Mouse (Mus musculus): ENCODE results near the gene Carmil3. TPM values are rescaled to one million over a fixed set of nuclear protein-coding genes. Genes with fewer than 3 reads are reported as not detected.

The Carmil3 gene
- total and polyA plus RNA-seq, 3 experiments: 1.9 to 6.0 (median 2.3) TPM

DNA sequence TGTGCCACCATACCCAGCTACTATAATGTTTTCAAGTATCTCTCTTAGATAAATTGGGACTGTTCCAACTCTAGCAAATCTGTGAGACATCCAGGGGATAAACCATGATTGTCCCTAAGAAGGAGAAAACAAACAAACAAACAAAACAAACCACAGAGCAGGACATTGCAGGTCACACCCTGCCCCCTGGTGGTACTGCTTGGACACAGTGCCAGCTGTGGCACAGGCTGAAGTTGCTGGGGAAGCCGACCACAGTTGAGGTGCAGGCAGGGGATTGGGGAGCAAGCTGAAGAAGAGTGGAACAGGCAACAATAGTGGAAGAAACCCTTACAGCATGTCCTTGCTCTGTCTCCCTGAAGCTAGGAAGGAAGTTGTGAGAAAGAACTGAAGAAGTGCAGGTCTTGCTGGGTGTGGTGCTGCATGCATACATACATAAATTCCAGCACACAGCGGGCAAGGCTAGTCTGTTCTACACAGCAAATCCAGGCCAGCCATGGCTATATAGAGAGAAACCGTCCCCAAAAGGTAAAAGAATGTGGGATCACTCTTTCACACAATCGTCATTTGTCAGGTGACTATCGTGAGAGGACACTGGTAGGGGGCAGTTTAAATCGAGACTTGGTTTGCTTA, 45.8 kb downstream of the Carmil3 start:
- TF ChIP-seq CHD2 (IDR thresholded peaks at IDR 0.05; ENCODE audit: low read length) (no peak), TCF12 (IDR thresholded peaks at IDR 0.05; ENCODE audit: low read depth, low read length) (0 out of 2 replicates have a peak, but pooled peaks have one; percentile 13), CTCF (conservative IDR thresholded peaks at IDR 0.05 in 1 of 2, IDR thresholded peaks at IDR 0.05 in 1 of 2; ENCODE audit: low read depth in 2 of 2, low read length in 2 of 2) (peak; percentile 64 to 82), RAD21 (IDR thresholded peaks at IDR 0.05; ENCODE audit: low read depth, low read length) (peak; percentile 55), SMC3 (IDR thresholded peaks at IDR 0.05; ENCODE audit: low read depth, low read length) (peak; percentile 77), POLR2AphosphoS2 (IDR thresholded peaks at IDR 0.05; ENCODE audit: low read depth, low read length) (no peak), IRF4 (IDR thresholded peaks at IDR 0.05; ENCODE audit: low read depth, low read length) (0 out of 2 replicates have a peak, but pooled peaks have one; percentile 13), MEF2A (IDR thresholded peaks at IDR 0.05; ENCODE audit: borderline replicate concordance, low read depth, low read length) (0 out of 2 replicates have a peak, but pooled peaks have one; percentile 28)
- no peaks in the 10 kb centered on the region for H3K27me3 ChIP-seq (replicated peaks)
- no peak overlapping the region for H3K4me2 ChIP-seq (ENCODE audit: insufficient read depth, low read depth, poor library complexity, severe bottlenecking)
- H3K79me2 ChIP-seq (replicated peaks; ENCODE audit: control insufficient read depth, extremely low read depth, insufficient read depth, poor library complexity, severe bottlenecking): peaks cover 9% of the 10 kb centered on the region
- H3K9ac ChIP-seq (ENCODE audit: insufficient read depth, low read depth): no peak overlapping the region
- in situ Hi-C loops (cut with MboI; ENCODE audit: low pct_ligation_motif_present, low pct_unique_long_range_greater_than_20kb, low sequenced_read_pairs) (loop anchor here (5.0 to 10.0 kb wide), 2 partner anchors 34 to 261 kb away; no protein-coding TSS in a partner anchor), dilution Hi-C loops (cut with MboI; ENCODE audit: extremely low pct_ligation_motif_present, extremely low pct_unique_long_range_greater_than_20kb, low sequenced_read_pairs) (no loop called here)
- no peak for DNase-seq (ENCODE audit: extremely low read depth)
- no peak overlapping the region for H3K27ac ChIP-seq (ENCODE audit: insufficient read depth, low read depth)
- H3K4me1 ChIP-seq (ENCODE audit: control insufficient read depth in 1 of 2, insufficient read depth in 2 of 2): peaks cover 12 to 15% of the 10 kb centered on the region in 2 experiments
- no peaks in the 10 kb centered on the region for H3K9me3 ChIP-seq (replicated peaks; ENCODE audit: low read length)
- H3K36me3 ChIP-seq (replicated peaks in 1 of 2; ENCODE audit: control insufficient read depth in 1 of 2, insufficient read depth in 1 of 2, low read length in 1 of 2): peaks cover 0 to 2% of the 10 kb centered on the region in 2 experiments
- no peak overlapping the region for H3K4me3 ChIP-seq (replicated peaks in 1 of 3; ENCODE audit: low read depth in 2 of 3, low read length in 2 of 3, poor library complexity in 1 of 3)

DNA sequence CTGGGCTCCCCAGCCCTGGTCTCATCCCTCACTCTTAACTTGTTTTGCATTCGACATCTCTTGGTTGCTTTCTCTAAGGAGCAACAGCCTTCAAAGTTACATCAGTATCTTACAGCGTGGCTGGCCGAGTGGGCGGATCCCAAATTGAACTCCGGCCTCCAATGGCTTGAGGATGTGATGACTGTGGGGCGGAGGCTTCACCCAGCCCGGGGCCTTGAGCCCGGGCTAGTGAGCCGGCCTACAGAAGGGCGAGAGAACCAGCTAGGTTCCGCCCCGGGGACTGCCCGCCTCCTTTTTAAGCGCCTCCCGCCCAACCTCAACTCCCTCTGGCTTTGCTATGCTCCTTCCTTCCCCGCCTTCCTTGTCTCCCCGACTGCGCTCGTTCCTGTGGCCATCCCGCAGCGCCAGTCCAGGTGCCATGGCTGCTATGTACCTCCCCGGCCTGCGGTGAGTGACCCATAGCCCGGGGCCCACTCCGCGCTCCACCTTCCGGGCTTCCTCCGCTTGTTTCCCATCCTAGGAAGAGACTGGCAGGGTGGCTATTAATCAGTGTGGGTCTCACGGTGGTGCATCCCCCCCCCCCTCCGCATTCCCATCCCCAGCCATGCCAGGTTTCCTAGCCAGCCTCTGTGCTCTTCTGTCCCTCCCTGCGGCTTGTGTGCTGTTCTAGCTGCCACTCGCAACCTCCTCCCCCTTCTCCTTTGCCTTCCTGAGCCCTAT, 49.8 kb downstream of the Carmil3 start, which contains the start of gene Pck2:
Gene Pck2, plus strand, starts transcription at position 200 of the 720 bp plus-strand sequence.
- H3K79me2 ChIP-seq (replicated peaks; ENCODE audit: control insufficient read depth, extremely low read depth, insufficient read depth, poor library complexity, severe bottlenecking): peaks cover 22% of the 10 kb centered on the region
- peak within 1 kb of the TSS; percentile 77 for H3K27ac ChIP-seq (ENCODE audit: insufficient read depth, low read depth)
- in situ Hi-C loops (cut with MboI; ENCODE audit: low pct_ligation_motif_present, low pct_unique_long_range_greater_than_20kb, low sequenced_read_pairs) (no loop called here), dilution Hi-C loops (cut with MboI; ENCODE audit: extremely low pct_ligation_motif_present, extremely low pct_unique_long_range_greater_than_20kb, low sequenced_read_pairs) (no loop called here)
- H3K4me2 ChIP-seq (ENCODE audit: insufficient read depth, low read depth, poor library complexity, severe bottlenecking): peak within 1 kb of the TSS; percentile 92
- peak within 1 kb of the TSS; percentile 97 for H3K9ac ChIP-seq (ENCODE audit: insufficient read depth, low read depth)
- no peaks in the 10 kb centered on the region for H3K27me3 ChIP-seq (replicated peaks)
- no peaks in the 10 kb centered on the region for H3K9me3 ChIP-seq (replicated peaks; ENCODE audit: low read length)
- DNase-seq (ENCODE audit: extremely low read depth): peak; percentile 98
- peaks cover 35 to 39% of the 10 kb centered on the region in 2 experiments for H3K36me3 ChIP-seq (replicated peaks in 1 of 2; ENCODE audit: control insufficient read depth in 1 of 2, insufficient read depth in 1 of 2, low read length in 1 of 2)
- H3K4me1 ChIP-seq (ENCODE audit: control insufficient read depth in 1 of 2, insufficient read depth in 2 of 2): peaks cover 15 to 44% of the 10 kb centered on the region in 2 experiments
- H3K4me3 ChIP-seq (replicated peaks in 1 of 3; ENCODE audit: low read depth in 2 of 3, low read length in 2 of 3, poor library complexity in 1 of 3): peak within 1 kb of the TSS; percentile 83 to 93 (median 87)
- peak; percentile 85 for TF ChIP-seq POLR2A (IDR thresholded peaks at IDR 0.05; ENCODE audit: low read depth, low read length)
- 0 out of 2 replicates have a peak, but pooled peaks have one; percentile 8 for TF ChIP-seq CHD2 (IDR thresholded peaks at IDR 0.05; ENCODE audit: low read length)
- TF ChIP-seq POLR2AphosphoS2 (IDR thresholded peaks at IDR 0.05; ENCODE audit: low read depth, low read length): peak; percentile 32; the same call in 1 of the 2 replicates
- TF ChIP-seq MAFK (IDR thresholded peaks at IDR 0.05; ENCODE audit: insufficient replicate concordance, low read length): no peak
- no peak for TF ChIP-seq EP300 (IDR thresholded peaks at IDR 0.05; ENCODE audit: low read length)
- peak; percentile 43; the same call in 1 of the 2 replicates for TF ChIP-seq NRF1 (IDR thresholded peaks at IDR 0.05; ENCODE audit: low read depth, low read length)
- no peak; the same call in 1 of the 2 replicates for TF ChIP-seq SIN3A (IDR thresholded peaks at IDR 0.05; ENCODE audit: low read length)
- no peak for TF ChIP-seq UBTF (IDR thresholded peaks at IDR 0.05; ENCODE audit: low read depth, low read length)
- TF ChIP-seq MYC (IDR thresholded peaks at IDR 0.05; ENCODE audit: low read depth, low read length): peak; percentile 99
- 0 out of 2 replicates have a peak, but pooled peaks have one; percentile 36 for TF ChIP-seq JUND (conservative IDR thresholded peaks at IDR 0.05; ENCODE audit: low read depth, low read length)
- TF ChIP-seq ZMIZ1 (IDR thresholded peaks at IDR 0.05; ENCODE audit: low read depth, low read length): peak; percentile 81
- no peak for TF ChIP-seq ZKSCAN1 (IDR thresholded peaks at IDR 0.05; ENCODE audit: borderline replicate concordance, low read depth, low read length)
- TF ChIP-seq ETS1 (conservative IDR thresholded peaks at IDR 0.05; ENCODE audit: low read depth, low read length): peak; percentile 33; the same call in 1 of the 2 replicates
- TF ChIP-seq USF2 (conservative IDR thresholded peaks at IDR 0.05; ENCODE audit: low read depth, low read length): no peak
- peak; percentile 91 for TF ChIP-seq TBP (conservative IDR thresholded peaks at IDR 0.05; ENCODE audit: low read depth, low read length)
- peak; percentile 95 for TF ChIP-seq MAX (IDR thresholded peaks at IDR 0.05; ENCODE audit: low read length)
- no peak for TF ChIP-seq SMC3 (IDR thresholded peaks at IDR 0.05; ENCODE audit: low read depth, low read length)
- no peak for TF ChIP-seq RAD21 (IDR thresholded peaks at IDR 0.05; ENCODE audit: low read depth, low read length)
- TF ChIP-seq ZNF384 (IDR thresholded peaks at IDR 0.05; ENCODE audit: low read depth, low read length): no peak
- TF ChIP-seq TCF12 (IDR thresholded peaks at IDR 0.05; ENCODE audit: low read depth, low read length): peak; percentile 62
- no peak; the same call in none of the 2 replicates for TF ChIP-seq MEF2A (IDR thresholded peaks at IDR 0.05; ENCODE audit: borderline replicate concordance, low read depth, low read length)
- TF ChIP-seq JUN (IDR thresholded peaks at IDR 0.05; ENCODE audit: insufficient read depth, low read depth, low read length): no peak
- no peak for TF ChIP-seq ZC3H11A (IDR thresholded peaks at IDR 0.05; ENCODE audit: low read depth, low read length)
- TF ChIP-seq RCOR1 (conservative IDR thresholded peaks at IDR 0.05; ENCODE audit: low read depth, low read length): 0 out of 2 replicates have a peak, but pooled peaks have one; percentile 38
- TF ChIP-seq BHLHE40 (IDR thresholded peaks at IDR 0.05; ENCODE audit: low read depth, low read length): no peak
- TF ChIP-seq PAX5 (IDR thresholded peaks at IDR 0.05; ENCODE audit: low read length): no peak
- TF ChIP-seq IRF4 (IDR thresholded peaks at IDR 0.05; ENCODE audit: low read depth, low read length): no peak

All from CH12.LX (cell line).